Mouse (Mus musculus): ENCODE measurements around the gene Minos1. TPM values are rescaled to one million over a fixed set of nuclear protein-coding genes. Genes with fewer than 3 reads are reported as not detected.

The Minos1 gene
- 37.0 and 45.4 TPM in 2 replicates for polyA plus RNA-seq (2012; rRNA removed)

GRCm38 (mm10) chr4:139130701-139131549, at the start of gene Minos1:
Gene Minos1 (minus strand): TSS chr4:139131113.

DNA sequence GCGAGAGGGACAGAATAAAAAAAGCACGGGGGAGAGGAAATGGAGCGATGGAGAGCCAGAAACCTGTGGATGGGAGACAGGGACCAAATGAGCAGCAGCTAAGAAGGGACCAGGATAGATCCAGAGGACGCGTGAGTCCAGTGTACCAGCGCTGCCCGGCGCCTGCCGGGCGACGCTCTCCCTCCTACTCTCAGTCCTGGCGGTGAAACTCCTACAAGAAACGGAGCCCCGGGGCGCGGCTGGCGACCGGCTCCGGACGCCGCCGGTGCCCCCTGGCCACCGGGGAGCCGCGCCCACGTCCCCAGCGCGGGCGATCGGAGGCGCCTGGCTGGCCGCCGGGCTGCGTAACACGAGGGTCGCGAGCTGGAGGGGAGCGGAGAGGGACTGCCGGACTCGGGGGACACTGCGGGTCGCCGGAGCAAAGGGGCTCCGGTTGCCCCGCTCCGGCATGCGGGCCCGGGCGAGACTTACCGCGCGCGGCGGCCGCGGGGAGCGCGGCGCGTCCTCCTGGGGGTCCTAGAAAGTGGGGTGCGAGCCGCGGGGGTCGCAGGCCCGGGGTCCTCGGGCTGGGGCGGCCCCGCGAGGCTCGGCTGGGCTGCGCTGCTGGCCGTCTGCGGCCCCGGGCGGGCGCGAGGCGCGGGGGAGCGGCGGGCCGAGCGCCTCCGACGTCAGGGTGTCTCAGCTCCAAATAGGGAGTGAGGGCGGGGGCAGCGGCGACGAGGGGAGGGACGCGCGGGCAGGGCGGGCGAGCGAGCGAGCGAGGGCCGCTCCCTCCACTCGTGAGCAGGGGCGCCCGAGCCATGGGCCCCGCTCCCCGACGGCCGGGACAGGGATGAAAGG, 38.3 kb downstream of the Minos1 start, which contains the start of gene Nbl1:
Gene Nbl1, minus strand, starts transcription at position 638 of the 840 bp plus-strand sequence.

GRCm38 (mm10) chr4:139075041-139075711, 55.7 kb downstream of the Minos1 start, which contains the start of gene Htr6:
Gene Htr6 (minus strand): TSS chr4:139075570.

Other genes starting within 250 kb of the Minos1 start
- 8.2 and 9.4 TPM in 2 replicates for gene Otud3, start 217.2 kb downstream of the Minos1 start, polyA plus RNA-seq (2012; rRNA removed)
- gene Rnf186, start 164.0 kb downstream of the Minos1 start, polyA plus RNA-seq (2012; rRNA removed): 5.7 and 9.0 TPM in 2 replicates
- gene Tmco4, start 158.2 kb downstream of the Minos1 start, polyA plus RNA-seq (2012; rRNA removed): 12.2 and 13.1 TPM in 2 replicates
- 0.25 and 0.54 TPM in 2 replicates for gene Htr6, start 55.5 kb downstream of the Minos1 start, polyA plus RNA-seq (2012; rRNA removed)
- 467 and 489 TPM in 2 replicates for gene Nbl1, start 38.1 kb downstream of the Minos1 start, polyA plus RNA-seq (2012; rRNA removed)
- 234 and 293 TPM in 2 replicates for gene Capzb, start 61.8 kb upstream of the Minos1 start, polyA plus RNA-seq (2012; rRNA removed)
- 31.9 and 36.0 TPM in 2 replicates for gene Pqlc2, start 179.6 kb upstream of the Minos1 start, polyA plus RNA-seq (2012; rRNA removed)
- 84.8 and 105 TPM in 2 replicates for gene Akr7a5, start 179.6 kb upstream of the Minos1 start, polyA plus RNA-seq (2012; rRNA removed)
- gene Mrto4, start 221.5 kb upstream of the Minos1 start, polyA plus RNA-seq (2012; rRNA removed): 29.4 and 37.3 TPM in 2 replicates
- gene Emc1, start 221.5 kb upstream of the Minos1 start, polyA plus RNA-seq (2012; rRNA removed): 45.6 and 62.3 TPM in 2 replicates
- 210 and 261 TPM in 2 replicates for gene Ubr4, start 221.5 kb upstream of the Minos1 start, polyA plus RNA-seq (2012; rRNA removed)